Mouse (Mus musculus) heart, postnatal 0 days (tissue): ENCODE data around the gene Atg16l2.

Experiments
- CTCF ChIP-seq: IDR thresholded peaks from 2 replicates; pipeline ENCODE4 v1.5.1; 2016; ENCODE audit warnings: antibody characterized with exemption, control low read depth, low read depth
- EP300 ChIP-seq: IDR thresholded peaks from 2 replicates; pipeline ENCODE4 v1.6.1; 2016; ENCODE audit warnings: antibody characterized with exemption, low read depth

- no peak for TF ChIP-seq CTCF
- no peak for TF ChIP-seq EP300
Observed at GRCm38 (mm10) chr7:101314396-101314795, 12.3 kb upstream of the Atg16l2 start.
